Mouse (Mus musculus): ENCODE data around the gene Otx1.

The Otx1 gene

DNA sequence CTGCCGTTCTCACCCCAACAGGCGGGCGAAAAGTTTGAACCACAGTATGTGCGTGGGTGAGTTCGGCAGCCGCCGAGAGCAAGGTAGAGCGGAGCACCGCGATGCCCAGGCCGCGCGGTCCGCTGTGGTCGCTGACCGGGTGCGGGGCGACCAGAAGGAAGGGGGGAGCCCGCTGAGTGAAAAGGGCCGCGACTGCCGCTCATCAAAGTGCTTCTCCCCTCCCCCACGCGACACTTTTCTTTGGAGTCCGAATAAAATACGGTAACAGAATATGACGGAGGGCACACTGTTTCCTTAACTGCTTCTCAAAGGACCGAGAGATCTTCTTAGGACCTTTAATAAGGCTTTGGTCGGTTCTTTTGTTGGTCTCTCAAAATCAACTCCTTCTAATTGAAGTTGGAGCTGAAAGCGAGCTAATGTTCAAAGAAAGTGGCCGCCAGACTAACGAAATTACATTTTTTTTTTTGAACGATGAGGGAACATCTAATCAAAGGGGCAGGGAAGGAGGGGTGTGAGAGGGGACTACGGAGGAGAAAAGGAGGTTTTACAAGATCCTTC is at the start of gene Otx1:
Otx1 (minus strand) TSS at position 115 of the 558 bp plus-strand sequence.
- no peak for DNase-seq (ENCODE audit: low spot score in 2 of 2)

DNA sequence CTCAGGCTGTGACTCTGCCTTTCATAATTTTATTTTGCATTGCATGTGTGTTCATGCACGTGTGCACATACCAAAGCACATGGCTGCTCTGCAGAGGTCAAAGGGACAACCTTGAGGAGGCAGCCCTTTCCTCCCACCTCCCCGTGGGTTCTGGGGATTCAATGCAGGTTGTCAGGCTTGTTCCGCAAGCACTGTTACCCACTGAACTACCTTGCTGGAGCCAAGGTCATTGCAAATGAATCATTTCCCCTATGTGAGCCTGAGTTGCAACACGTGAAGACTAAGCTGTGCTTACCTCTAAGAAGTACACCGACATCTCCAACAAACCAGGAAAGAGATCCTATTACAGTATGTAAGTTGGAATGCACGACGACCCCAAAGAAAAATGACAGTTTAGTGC is 48.2 kb upstream of the Otx1 start:
- DNase-seq (ENCODE audit: low spot score in 2 of 2), result no peak

DNA sequence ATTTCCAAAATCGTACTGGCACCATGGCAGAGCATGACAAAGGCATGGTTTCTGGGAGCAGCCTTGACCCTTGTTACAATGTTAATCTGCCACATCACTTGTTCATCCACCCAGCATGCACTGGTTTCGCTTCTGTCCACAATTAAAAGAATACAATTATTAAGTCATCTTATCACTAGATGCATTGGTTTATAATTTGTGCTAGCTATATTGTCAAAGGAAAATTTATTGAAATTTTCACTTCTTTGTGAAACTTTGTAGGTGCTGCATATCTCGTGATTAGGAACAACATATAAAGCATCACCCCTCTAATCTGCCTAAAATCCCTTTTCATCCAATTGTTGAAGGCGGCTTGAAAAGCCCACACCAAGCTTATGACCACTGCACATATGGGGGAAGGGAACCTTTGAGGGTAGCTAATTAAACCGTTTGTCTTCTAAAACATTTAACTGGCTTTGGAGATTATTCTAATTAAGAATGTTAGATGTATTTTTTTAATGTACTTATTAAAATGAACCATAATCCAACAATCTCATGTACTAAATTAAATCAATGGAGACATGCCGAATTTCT is 37.2 kb upstream of the Otx1 start:
- no peak for DNase-seq (ENCODE audit: low spot score in 2 of 2)

DNA sequence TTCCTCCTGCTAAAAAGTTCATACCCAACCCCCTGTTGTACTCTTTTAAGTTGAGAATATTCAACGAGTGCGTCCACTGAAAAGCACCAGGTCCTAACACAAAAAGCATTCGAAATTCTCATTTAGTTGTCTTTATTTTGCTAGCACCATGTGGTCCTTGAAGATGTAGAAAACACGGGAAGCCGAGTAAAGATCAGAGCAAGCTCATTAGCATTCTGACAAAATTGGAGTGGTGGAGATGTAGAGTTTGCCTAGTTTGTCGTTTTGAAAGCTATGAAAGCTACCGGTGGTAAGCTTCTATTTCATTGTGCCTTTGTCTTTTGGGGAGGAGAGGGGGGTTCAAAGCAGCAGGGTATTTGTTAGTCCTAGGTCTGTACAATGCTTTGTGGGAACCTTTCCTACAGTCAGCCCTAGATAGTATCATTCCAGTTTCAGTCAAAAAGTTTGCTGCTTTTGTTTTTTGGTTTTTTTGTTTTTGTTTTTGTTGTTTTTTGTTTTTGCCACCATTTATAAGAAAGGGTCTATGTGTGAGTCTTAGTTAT is 31.9 kb upstream of the Otx1 start:
- DNase-seq (ENCODE audit: low spot score in 2 of 2), result no peak

DNA sequence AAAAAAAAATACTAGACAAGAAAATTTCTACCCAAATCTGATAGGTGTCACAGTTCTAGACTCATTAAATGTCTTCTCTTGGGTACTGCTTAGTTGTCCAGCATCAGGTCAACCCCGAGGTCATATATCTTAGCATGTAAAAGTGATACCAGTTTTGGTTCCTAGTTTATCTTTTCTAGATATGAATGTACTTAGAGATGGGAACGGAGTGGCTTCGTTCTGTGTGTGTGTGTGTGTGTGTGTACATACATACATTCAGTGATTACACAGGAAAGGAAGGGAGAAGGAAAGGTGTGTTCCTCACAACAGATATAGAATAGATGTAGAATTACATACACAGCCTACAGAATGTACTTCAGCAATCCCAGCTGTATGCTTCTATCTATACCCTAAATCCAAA is 30.9 kb upstream of the Otx1 start:
- DNase-seq (ENCODE audit: low spot score in 2 of 2), result no peak

DNA sequence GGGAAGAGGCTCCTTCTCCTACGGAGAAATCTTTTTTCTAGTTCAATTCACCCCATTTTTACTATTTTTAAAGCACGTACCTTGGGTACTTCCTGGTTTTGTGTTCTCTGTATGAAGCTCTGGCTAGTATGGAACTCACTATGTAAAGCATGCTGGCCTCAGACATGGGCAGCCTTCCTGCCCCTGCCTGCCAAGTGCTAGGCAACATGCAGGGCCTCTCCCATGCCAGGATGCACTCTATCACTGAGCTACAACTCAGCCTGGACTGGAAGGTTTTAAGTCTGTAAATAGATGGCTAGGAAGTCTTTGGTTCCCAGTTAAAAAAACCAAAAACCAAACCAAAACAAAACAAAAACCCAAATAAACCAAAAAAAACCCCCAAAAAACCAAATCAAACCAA is 17.9 kb upstream of the Otx1 start:
- DNase-seq (ENCODE audit: low spot score in 2 of 2), result no peak

DNA sequence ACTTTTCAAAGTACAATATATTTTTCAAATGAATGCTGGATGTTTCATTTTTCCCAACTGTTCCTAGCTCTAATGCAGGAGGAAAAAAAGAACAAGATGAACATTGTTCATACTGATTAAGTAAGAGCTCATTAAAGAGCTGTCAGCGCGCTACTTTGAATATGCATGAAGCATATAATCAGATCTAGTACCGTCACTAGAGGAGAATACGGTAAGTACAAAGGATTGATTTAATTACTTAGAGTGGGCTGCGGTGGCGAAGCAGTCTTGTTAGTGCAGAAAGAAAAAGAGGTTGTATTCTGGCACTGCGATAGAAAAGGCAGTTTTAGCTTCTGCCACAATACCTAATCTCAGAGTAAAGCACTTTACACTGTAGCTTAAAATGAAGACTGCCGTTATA is 14.7 kb upstream of the Otx1 start:
- no peak for DNase-seq (ENCODE audit: low spot score in 2 of 2)

DNA sequence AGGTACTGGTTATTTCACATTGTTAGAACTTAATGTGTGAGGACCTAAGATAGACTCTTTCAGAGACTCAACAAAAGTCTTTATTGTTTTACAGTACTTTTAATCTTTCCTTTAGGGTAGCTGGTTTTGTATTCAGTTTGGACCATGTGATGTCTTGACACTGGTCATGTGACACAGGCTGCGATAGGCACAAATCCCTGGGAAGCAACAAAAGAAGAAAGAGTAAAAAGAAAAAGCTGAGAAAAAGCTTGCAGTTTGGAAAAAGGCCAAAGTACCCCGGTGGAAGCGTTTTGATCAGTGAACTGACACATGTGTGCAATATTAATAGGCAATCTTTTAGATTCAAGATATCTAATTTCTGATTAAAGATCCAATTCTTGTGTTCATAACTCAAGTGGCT is 13.6 kb upstream of the Otx1 start:
- no peak for DNase-seq (ENCODE audit: low spot score in 2 of 2)

DNA sequence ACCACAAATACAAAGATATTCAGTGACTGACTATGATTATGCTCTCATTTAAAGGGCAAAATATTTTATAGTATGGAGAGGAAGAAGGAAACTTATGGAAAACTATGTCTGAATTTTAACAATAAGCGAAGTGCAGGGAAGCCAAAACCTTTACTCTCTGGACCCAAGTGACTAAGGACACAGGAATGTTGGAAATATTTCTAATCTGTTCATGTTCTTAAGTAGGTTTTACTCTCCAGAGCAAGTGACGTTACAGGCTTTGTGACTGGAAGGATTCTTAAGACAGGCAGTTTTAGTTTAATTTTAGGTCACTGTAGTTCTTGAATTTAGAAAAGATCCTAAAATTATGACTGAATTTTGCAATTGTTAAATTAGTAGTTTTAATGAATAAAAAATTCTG is 6.1 kb upstream of the Otx1 start:
- no peak for DNase-seq (ENCODE audit: low spot score in 2 of 2)

DNA sequence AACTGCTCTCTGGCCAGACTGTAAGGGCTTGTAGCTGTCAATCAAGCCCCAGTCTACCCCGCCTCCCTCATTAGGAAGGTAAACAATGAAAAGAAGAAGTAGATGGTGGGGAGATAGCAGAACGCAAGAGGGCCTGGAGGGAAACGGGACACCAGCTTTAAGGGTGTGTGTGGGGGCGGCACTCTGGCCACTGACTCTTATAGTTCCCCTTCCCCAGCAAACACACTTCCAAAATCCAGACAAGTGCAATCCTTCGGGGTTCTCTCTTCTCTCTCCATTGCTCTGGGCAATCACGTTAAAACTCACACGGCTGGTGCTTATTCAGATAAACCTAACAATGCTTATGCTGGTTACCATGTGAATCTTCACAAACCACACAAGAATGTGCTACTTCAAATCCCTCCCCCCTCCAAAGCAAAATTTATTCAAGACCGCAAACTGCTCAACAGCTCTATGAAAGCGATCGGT is 5.5 kb upstream of the Otx1 start:
- DNase-seq (ENCODE audit: low spot score in 2 of 2), result no peak

DNA sequence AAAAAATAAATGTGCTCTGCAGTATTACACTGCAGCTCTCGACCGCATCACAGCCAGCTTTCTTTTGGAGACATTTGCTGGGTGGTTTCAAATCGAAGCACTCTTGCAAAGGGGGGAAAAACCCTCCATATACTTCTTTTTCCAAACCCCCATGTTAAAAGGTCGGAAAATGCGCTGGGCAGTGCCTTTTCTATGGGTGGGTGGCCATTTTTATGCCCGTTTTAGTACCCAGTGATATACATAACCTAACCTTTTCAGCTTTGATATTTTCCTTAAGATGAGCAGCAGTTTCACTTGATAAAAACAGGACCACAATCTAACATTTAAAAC is 5.0 kb upstream of the Otx1 start:
- no peak for DNase-seq (ENCODE audit: low spot score in 2 of 2)

DNA sequence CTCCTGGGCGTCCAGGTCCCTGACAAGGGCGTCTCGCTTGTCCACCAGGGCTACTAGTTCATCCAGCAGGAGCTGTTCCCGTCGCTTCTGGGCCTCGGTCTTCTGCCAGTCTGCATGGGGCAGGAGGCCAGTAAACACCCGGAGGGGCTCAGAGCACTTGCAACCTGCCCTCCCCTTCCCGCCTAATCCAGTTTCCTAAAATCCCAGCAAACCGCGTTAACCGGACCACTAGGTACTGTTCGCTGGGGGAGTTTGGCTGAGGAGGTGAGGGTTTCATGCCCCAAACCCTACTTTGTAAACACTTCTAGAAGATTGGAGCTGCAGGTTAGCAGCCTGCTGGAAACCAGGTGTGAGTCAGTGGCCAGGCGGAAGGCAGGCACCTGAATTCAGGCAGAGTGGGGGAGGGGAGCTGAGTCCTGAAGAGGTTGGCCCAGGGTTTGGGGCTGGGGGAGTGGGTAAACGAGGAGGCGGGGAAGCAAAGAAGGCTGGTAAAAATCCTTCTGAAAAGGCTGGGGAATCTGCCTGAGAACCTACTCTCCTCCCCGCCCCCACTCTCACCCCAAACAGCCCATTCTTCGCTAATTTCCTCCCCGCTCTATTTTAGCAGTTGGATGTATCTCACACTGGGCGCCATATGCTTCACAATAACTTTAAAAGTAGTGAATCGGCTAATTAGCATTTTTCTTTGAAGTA is 4.5 kb upstream of the Otx1 start:
- DNase-seq (ENCODE audit: low spot score in 2 of 2), result no peak

DNA sequence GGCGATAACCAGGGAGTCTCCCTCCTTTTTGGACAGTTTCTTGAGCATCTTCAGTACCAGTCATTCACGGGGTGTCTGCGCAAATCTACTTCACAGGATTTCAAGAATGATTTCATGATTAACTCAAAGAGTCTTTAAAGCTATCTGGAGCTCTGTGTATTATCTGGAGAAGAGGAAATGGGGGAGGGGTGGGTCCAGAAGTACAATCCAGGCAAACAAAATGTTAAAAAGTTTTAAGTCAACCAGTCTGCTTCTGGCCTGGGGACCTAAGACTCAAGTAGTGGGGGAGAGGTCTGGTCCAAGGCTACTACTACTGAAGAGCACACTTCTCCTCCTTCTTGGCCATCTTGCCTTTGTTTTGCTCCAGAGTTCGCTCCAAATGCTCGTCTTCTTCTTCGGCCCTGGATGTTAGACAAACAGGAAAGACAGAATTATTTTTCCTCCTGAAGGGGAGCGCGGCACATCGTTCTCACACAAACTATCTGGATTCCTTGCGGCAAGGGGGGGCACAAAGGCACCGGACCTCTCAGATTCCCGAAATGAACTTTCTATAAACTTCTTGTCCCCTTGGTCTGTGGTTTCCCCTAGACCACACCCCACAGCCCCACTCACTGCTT is 3.9 kb upstream of the Otx1 start:
- no peak for DNase-seq (ENCODE audit: low spot score in 2 of 2)

DNA sequence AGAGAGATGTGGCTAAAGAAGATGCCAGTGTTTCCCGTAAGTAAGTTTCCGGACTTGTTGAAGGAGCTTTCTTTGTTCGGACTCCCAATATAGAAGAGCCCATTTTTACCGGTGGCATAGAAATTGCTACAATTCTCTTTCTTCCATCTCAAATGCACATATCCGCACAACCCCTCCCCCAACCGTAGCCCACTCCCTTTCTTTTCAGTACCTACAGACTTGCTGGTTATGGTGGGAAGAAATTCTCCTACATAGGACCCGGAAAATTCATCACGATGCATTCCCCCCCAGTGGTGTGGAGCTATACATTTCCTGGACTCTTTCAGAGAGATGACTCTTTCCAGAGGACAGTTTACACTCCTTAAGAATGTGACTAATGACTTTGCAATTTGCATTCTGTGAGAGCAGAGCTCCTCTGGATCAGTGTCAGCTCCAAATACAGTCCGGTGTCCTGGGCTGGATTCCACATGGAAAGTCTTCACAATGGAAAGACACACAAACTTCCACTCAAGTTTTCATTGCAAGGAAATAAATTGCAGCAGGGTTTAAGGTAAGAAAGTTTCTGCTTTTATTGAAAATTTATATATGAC is 2.7 kb upstream of the Otx1 start:
- DNase-seq (ENCODE audit: low spot score in 2 of 2), result no peak

DNA sequence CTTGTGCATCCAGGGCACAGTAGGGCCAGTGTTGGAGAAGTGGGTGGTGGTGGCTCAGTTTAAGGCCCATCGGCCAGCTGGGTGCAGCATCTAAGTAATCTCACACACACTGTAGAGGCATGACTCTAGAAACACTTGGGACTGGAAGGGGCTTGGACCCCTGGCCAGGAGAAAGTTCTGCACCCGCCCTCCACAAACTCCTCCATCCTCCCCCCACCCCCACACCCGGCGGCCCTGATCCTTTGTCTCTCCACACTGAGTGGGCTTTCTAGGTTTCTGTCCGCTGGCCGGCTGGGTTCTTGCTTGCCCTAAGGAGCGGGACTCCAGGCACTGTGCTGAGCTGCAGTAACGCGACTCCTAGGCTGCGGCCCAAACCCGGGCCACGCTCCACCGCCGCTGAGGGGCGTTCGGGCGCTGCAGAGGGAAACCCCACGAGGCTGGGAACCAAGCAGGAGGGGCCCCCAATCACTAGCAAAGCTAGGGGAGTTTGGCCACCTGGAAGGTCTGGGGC is 1.7 kb upstream of the Otx1 start:
- no peak for DNase-seq (ENCODE audit: low spot score in 2 of 2)

DNA sequence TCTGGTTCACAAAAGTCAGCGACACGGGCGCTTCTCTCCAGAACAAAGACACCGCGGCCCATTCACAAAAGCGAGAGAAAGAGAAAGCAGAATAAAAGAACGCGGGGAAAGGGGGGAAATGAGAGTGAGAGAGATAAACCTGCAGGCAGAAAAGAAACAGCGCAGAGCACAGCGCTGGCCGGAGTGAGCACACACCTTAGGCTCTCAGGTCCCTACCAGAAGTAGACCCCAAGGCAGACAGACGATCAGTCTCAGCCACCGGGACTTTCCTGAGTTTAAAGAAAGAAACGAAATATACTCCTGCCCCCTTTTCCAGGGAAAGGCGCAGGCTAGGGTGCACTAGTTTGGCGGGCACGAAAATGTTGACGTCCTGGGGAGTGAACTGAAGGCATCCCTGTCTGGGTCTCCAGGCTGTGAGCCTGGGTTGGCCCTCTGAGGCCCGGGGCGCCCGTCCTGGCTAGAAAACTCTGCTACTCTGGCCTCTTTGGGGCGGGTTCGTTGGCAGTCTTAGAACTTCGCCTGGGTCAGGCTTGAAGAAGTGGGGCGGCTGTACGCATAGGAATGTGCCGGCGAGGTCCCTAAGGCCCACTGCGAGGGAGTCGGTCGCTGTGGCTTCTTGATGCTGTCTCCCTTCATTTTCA is 764 bp upstream of the Otx1 start:
- no peak for DNase-seq (ENCODE audit: low spot score in 2 of 2)

DNA sequence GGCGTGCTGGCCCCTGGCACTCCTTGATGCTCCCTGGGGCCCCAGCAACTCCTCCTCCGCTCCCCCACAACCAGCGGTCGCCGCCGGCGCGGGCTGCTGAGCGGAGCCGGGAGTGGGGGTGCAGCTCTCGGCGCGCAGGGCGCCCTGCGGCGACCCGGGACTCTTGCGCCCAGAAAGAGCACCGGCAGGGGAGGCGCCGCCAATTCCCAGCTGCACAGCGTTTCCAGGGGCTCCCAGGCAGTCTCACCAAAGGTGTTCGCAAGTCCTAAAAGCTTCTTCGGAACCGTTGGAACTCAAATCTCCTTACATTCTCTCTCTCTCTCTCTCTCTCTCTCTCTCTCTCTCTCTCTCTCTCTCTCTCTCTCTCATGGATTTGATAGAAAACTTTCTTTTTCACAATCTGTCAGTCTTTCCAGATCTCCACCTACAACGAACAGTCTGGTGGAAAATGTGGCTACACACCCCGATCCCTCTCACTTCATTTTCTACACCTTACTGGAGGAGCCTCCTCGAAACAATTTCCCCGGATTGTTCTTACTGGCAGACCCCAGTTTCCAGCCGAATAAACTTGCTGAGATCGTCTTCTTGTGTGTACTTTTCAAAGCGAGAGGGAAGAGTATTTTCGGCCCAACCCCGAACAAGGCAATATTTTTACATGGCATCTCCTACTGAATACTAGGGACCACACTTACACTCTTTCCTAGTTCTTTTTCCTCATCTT is 475 bp downstream of the Otx1 start:
- DNase-seq (ENCODE audit: low spot score in 2 of 2), result no peak

DNA sequence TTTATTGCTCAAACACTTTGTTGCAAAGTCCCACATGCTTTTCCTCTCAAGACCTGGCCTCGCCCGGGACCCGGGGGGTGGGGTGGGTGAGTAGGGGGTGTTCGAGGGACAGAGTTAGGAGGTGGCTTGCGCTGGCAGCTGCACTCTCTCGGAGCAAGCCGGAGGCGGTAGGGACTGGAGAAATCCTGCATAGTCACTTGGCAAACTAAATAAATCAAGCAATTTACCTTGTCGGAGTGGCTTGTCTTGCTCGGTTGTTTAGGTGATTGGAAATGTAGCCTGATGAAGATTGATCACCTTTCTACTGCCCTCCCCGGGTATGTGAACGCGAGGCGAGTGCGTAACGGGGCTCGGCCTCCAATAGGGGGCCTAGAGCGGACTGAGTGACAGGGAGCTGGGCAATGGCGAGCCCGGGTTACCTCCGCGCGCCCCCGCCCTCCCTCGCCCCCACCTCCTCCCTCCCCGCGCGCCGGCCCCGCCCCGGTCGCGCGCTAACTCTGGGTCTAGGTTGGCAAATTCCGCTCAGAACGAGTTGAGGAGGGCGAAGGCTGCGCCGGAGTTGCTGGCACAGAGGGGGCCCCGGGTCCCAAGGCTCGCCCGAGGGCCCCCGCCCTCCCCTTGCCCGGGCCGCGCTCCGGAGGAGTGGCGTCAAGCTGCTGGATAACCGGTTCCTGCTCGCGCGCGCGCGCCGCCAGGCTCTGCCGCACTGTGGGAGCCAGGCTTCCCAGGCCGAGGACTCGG is 1.2 kb downstream of the Otx1 start:
- DNase-seq (ENCODE audit: low spot score in 2 of 2), result peak; percentile 12 to 22

DNA sequence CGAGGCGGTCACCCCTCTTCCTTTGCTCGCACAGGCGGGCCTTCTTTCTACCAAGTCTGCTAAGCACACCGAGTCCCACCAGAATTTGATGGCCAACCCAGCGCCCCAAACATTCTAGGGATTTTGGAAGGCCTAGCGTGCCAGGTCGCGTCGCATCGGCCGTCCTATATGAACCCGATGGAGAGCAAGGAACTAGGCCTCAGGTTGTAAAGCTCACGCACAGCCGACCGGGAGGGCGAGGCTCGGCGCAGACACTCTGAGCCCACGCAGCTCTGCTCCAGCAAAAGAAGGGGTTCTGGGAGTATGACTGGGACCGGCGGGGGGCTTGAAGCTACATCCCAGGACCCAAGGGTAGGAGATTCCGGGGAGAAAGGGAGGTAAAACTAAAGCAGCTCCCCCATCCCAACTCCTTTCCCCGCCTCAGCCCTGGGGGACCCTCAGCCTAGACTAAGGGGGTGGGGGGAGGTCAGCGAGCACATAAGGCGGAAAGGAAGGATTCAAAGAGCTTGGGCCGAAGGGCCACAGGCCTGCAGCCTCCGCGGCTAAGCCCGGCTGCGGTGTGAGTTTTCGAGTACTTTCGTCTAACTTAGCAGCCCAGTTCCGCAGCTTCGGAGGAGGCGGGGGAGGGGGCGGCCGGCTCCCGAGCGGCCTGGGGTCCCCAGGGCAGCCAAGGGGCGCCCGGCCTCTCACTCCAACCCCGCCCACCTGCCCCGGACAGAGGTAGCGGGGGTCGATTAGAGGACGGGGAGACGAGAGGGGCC is 2.2 kb downstream of the Otx1 start:
- DNase-seq (ENCODE audit: low spot score in 2 of 2), result peak in 1 of 2 experiments; percentile 6

Measured in spleen, postnatal 10 days (tissue).